Mouse (Mus musculus) ES-Bruce4 (cell line): ENCODE measurements at regions not wholly inside any gene's neighbourhood (a gene's known extent, or its start where the extent isn't known, plus 50 kb on each side); places are given as distances from the start of the nearest gene placed in this dataset.

Experiments
- CTCF ChIP-seq: IDR thresholded peaks from one replicate; pipeline ENCODE4 v1.8.1; 2011; ENCODE audit warnings: low read depth, low read length
- EP300 ChIP-seq: IDR thresholded peaks from 2 replicates; pipeline ENCODE4 v1.6.1; 2011; ENCODE audit warnings: low read depth, low read length; ENCODE audit not compliant: insufficient read depth

DNA sequence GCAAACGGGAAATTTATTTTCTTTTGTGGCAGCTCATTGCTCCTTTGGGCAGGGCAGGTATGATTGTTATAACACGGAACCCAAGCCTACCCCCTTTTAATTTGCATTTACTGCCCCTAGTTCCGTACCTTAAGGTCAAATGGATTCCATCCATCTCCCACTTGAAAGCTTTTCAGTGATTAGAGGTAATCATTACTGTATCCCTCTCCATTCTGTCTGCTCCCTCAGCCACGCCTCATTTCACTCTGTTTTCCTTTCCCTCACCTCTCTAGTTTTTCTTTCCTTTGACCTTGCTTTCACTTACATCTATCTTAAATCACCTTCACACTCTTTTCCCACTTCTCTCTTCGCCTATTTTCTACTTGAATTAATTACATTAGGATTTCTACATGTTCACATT, 481.2 kb upstream of the Pdzrn3 start:
- no peak for TF ChIP-seq CTCF
- TF ChIP-seq EP300: no peak
